Mouse (Mus musculus): Measurements from ENCODE around the gene Cda.

GRCm38 (mm10) chr4:138416414-138416813, 48.6 kb upstream of the Cda start:
- TF ChIP-seq CTCF (conservative IDR thresholded peaks at IDR 0.05; ENCODE audit: low read length) (0 out of 2 replicates have a peak, but pooled peaks have one; percentile 23), NANOG (IDR thresholded peaks at IDR 0.05; ENCODE audit: borderline replicate concordance, low read length) (no peak), POU5F1 (IDR thresholded peaks at IDR 0.05; ENCODE audit: borderline replicate concordance, low read length) (peak; percentile 69; the same call in 1 of the 2 replicates)
